Mouse (Mus musculus) embryonic facial prominence, embryonic 12.5 days (tissue): ENCODE data around the gene 3830406C13Rik. TPM values are rescaled to one million over a fixed set of nuclear protein-coding genes. Genes with fewer than 3 reads are reported as not detected.

Source experiments
- polyA plus RNA-seq: library from polyadenylated mRNA; unstranded; fragments of >200 nt; fragmentation: Nextera tagmentation; extraction: Ambion mirVana; gene quantifications from 2 replicates; pipeline ENCODE4 v1.2.1, GENCODE M21; 2016

The 3830406C13Rik gene
- polyA plus RNA-seq, 1 experiment from 2014 or later = 44.0 TPM

Other genes starting within 250 kb of the 3830406C13Rik start
- gene Gm49355, start 197 bp upstream of the 3830406C13Rik start, polyA plus RNA-seq = 0.08 and 0.15 TPM in 2 replicates
- 2.7 and 2.9 TPM in 2 replicates for gene Fezf2, start 64.0 kb downstream of the 3830406C13Rik start, polyA plus RNA-seq